In the genomic region with DNA sequence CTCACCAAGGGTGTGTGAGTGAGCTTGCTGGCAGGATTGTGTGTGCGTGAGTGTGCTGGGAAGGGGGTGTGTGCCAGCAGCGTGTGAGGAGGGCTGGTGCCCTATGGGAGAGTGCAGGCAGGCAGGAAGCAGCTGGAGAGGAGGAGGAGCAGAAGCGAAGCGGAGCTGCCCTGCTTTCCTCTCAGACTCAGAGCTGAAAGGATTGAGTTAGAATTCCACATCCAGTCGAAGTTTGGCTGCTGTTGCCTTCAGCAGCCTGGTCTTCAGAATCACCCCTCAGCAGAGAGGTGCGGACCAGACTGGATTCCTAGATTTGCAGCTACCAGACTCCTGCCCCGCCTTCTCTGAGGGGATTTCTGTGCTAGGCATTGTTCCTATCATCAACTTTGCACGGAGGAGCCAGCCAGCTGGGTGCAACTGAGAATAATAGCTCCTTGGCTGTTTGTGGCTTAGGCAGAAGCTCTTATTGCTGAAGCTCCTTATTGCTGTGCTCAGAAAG, we compare ENCODE assay signal across 9 mouse cellular contexts. TPM values are rescaled to one million over a fixed set of nuclear protein-coding genes. Genes with fewer than 3 reads are reported as not detected.
A peak's percentile ranks its signal among the peaks of the same experiment; 100 is the strongest.
DNase-seq lines count a peak whose midpoint lies in the region; ATAC-seq lines count a peak whose summit lies in the region.
"Had no signal": no experiment of that assay in that cellular context is flagged by ENCODE, and none has a peak within 500 bp of the region (broad histone marks: within the 10 kb centered on the region; RNA-seq: fewer than 3 reads in every experiment).

No protein-coding gene starts in this region.

- peak overlapping the region; percentile 72 for H3K27ac ChIP-seq in embryonic facial prominence, embryonic 12.5 days
- H3K27ac ChIP-seq in neural tube, embryonic 13.5 days (replicated peaks) = peak overlapping the region; percentile 90
- H3K27ac ChIP-seq: macrophage had no signal

- H3K4me1 ChIP-seq in embryonic facial prominence, embryonic 12.5 days = peaks cover 12% of the 10 kb centered on the region; the same call in 1 of the 2 replicates
- peaks cover 16% of the 10 kb centered on the region for H3K4me1 ChIP-seq in neural tube, embryonic 13.5 days (replicated peaks)

- WGBS in embryonic facial prominence, embryonic 12.5 days = 3% methylated on average over 8 of the region's 8 CpGs
- 2% methylated on average over 8 of the region's 8 CpGs for WGBS in neural tube, embryonic 13.5 days

- intact Hi-C loops in heart, postnatal 10 days (cut with DNase I) = no loop called here
- intact Hi-C loops in left cerebral cortex, postnatal 14 days (cut with DNase I) = no loop called here

- no peak for ATAC-seq in embryonic facial prominence, embryonic 12.5 days (ENCODE audit: insufficient number of reproducible peaks, insufficient read depth, low FRiP score, low TSS enrichment)
- peak; percentile 94 for ATAC-seq in neural tube, embryonic 13.5 days (ENCODE audit: low read depth)

- H3K4me3 ChIP-seq in embryonic facial prominence, embryonic 12.5 days = peak overlapping the region; percentile 31
- H3K4me3 ChIP-seq in neural tube, embryonic 13.5 days = peak overlapping the region; percentile 45

- peak; percentile 10 to 27 for DNase-seq in kidney, postnatal 4 days
- DNase-seq in kidney, adult 8-10 months = no peak
- DNase-seq in heart, postnatal 10 days = peak; percentile 21 to 30
- DNase-seq in left cerebral cortex, postnatal 14 days (ENCODE audit: low spot score in 2 of 2) = peak; percentile 62 to 83
- DNase-seq in urinary bladder, postnatal 25 days (ENCODE audit: low spot score) = no peak
- no peak for DNase-seq in thymus, postnatal 10 days (ENCODE audit: low spot score in 2 of 2)

- no peaks in the 10 kb centered on the region for H3K27me3 ChIP-seq in embryonic facial prominence, embryonic 12.5 days
- no peaks in the 10 kb centered on the region for H3K27me3 ChIP-seq in neural tube, embryonic 13.5 days

- H3K36me3 ChIP-seq in embryonic facial prominence, embryonic 12.5 days = no peaks in the 10 kb centered on the region
- no peaks in the 10 kb centered on the region for H3K36me3 ChIP-seq in neural tube, embryonic 13.5 days

- H3K9me3 ChIP-seq in embryonic facial prominence, embryonic 12.5 days = no peaks in the 10 kb centered on the region
- no peaks in the 10 kb centered on the region for H3K9me3 ChIP-seq in neural tube, embryonic 13.5 days

- peak overlapping the region; percentile 55 for H3K9ac ChIP-seq in embryonic facial prominence, embryonic 12.5 days
- H3K9ac ChIP-seq in neural tube, embryonic 13.5 days = peak overlapping the region; percentile 69

- peak overlapping the region; percentile 53 for H3K4me2 ChIP-seq in embryonic facial prominence, embryonic 12.5 days (replicated peaks)
- peak overlapping the region; percentile 65 for H3K4me2 ChIP-seq in neural tube, embryonic 13.5 days

RNA-seq across cellular contexts. Expression of a gene that starts 57.8 kb away (rescaled TPM):
- 0.32 and 0.56 TPM in 2 replicates for polyA plus RNA-seq in embryonic facial prominence, embryonic 12.5 days (2016; fragmentation: Nextera tagmentation; extraction: Ambion mirVana)
- under 1 TPM in 1 of 2 experiments, not detected in 1; 0.17 TPM for total RNA-seq in heart, postnatal 10 days (2021)
- total RNA-seq in left cerebral cortex, postnatal 14 days (2021) = under 1 TPM; 0.22 to 0.53 TPM
- 0.33 and 0.77 TPM in 2 replicates for polyA plus RNA-seq in neural tube, embryonic 13.5 days (2015; fragmentation: Nextera tagmentation; extraction: Ambion mirVana)

Comparison
In these comparisons a context has a peak if more than half of its experiments do, and no peak if none do; other contexts are left out.
1. DNase-seq: peak in kidney, postnatal 4 days (2 of 2), heart, postnatal 10 days (2 of 2) and left cerebral cortex, postnatal 14 days (2 of 2); none in kidney, adult 8-10 months (0 of 2), urinary bladder, postnatal 25 days (single experiment) and thymus, postnatal 10 days (0 of 2).